Mouse (Mus musculus) liver, embryonic 11.5 days (tissue): ENCODE results near the gene Thsd7a. TPM values are rescaled to one million over a fixed set of nuclear protein-coding genes. Genes with fewer than 3 reads are reported as not detected.

ENCODE experiments used
- ATAC-seq: fragments of 200-750 bp; cut with Nextera tagmentation; replicated peaks from 2 replicates; pipeline ENCODE4 v1.8.0; 2017; ENCODE audit warnings: moderate number of reproducible peaks, mild to moderate bottlenecking, moderate TSS enrichment, moderate library complexity; ENCODE audit not compliant: low FRiP score
- DNase-seq: peaks from one replicate; pipeline ENCODE4 v3.0.0-alpha.2; 2017; ENCODE audit warnings: low spot score
- H3K27ac ChIP-seq: fragments of 300-500 bp; sonication (generic); 2 replicates; pipeline ENCODE4 v1.5.1; 2014; ENCODE audit warnings: mild to moderate bottlenecking, low read depth, low read length, control low read depth
- H3K27me3 ChIP-seq: fragments of 300-500 bp; sonication (generic); replicated peaks from 2 replicates; pipeline ENCODE4 v1.6.1; 2014; ENCODE audit warnings: low read length, mixed read lengths; ENCODE audit not compliant: control insufficient read depth, insufficient read depth
- H3K36me3 ChIP-seq: fragments of 300-500 bp; sonication (generic); 2 replicates; pipeline ENCODE4 v1.6.1; 2014; ENCODE audit warnings: mild to moderate bottlenecking, low read length, moderate library complexity, mixed read lengths; ENCODE audit not compliant: control insufficient read depth, insufficient read depth
- H3K4me1 ChIP-seq: fragments of 300-500 bp; sonication (generic); replicated peaks from 2 replicates; pipeline ENCODE4 v1.6.1; 2014; ENCODE audit warnings: low read length, mixed read lengths; ENCODE audit not compliant: control insufficient read depth, insufficient read depth
- H3K4me2 ChIP-seq: fragments of 300-500 bp; sonication (generic); 2 replicates; pipeline ENCODE4 v1.6.1; 2014; ENCODE audit warnings: mild to moderate bottlenecking, control low read depth, moderate library complexity
- H3K4me3 ChIP-seq: fragments of 300-500 bp; sonication (generic); 2 replicates; pipeline ENCODE4 v1.5.1; 2014; ENCODE audit warnings: low read depth, low read length, control low read depth
- H3K9ac ChIP-seq: fragments of 300-500 bp; sonication (generic); 2 replicates; pipeline ENCODE4 v1.6.1; 2014; ENCODE audit warnings: low read depth, low read length, control low read depth
- H3K9me3 ChIP-seq: fragments of 300-500 bp; sonication (generic); 2 replicates; pipeline ENCODE4 v1.6.1; 2016; ENCODE audit warnings: low read length, inconsistent platforms, mixed read lengths; ENCODE audit not compliant: control insufficient read depth
- whole genome bisulfite sequencing: fragments of 180-500 bp; shearing (Covaris S2); extraction: QIAGEN DNeasy Blood & Tissue Kit; methylation state at CpG from one replicate; pipeline ENCODE4 v1.1.7; 2014; 5-methylcytosine and 5-hydroxymethylcytosine counted together
- polyA plus RNA-seq: library from polyadenylated mRNA; unstranded; fragments of >200 nt; fragmentation: Nextera tagmentation; extraction: Ambion mirVana; gene quantifications from 2 replicates; pipeline ENCODE4 v1.2.1, GENCODE M21; 2014

Gene Thsd7a
- polyA plus RNA-seq, 1 experiment from 2014 or later = 0.80 TPM

DNA sequence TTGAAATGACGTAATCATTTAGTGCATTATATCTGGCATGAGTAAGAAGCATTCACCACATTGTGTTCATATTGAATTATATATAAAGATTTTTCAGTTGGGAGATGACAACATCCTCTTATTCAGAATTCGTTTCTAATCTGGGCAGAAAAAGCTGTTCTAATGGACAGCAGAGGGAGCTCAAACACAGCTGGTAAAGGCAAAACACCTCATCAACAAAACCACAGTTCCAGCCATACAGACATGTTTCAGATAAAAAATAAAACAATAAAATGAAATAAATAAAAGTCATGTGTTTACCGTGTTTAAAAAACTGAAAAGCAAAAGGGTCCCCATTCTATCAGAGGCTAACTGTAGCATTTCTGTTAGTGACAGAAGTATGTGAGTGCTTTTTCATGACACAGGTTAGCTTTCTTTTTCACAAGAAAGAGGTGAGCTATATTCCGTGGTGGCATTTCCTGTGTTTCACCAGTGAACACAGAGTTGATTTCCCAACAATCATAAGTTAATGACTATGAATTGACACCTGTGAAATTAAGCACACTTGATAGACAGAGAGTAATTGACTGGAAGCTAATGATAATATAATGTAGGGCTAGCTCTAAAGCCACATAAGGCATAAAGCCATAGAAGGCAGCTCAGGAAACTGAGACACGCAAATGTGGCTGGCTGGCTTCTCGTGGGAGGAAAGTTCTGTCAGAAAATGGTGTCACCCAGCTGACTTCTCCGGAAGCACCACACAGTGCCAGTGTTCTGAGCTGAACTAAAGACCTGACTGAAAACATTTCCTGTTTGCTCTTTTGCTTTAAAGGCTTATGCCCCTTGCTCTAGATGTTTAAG, 433.9 kb downstream of the Thsd7a start:
- Histone ChIP-seq H3K4me1 (no peaks in the 10 kb centered on the region), H3K36me3 (no peaks in the 10 kb centered on the region), H3K4me2 (no peak overlapping the region), H3K27me3 (no peaks in the 10 kb centered on the region), H3K9me3 (no peaks in the 10 kb centered on the region), H3K9ac (no peak overlapping the region), H3K27ac (no peak overlapping the region), H3K4me3 (no peak overlapping the region)
- WGBS = 46% methylated on average over 7 of the region's 7 CpGs
- ATAC-seq = no peak
- DNase-seq = no peak

DNA sequence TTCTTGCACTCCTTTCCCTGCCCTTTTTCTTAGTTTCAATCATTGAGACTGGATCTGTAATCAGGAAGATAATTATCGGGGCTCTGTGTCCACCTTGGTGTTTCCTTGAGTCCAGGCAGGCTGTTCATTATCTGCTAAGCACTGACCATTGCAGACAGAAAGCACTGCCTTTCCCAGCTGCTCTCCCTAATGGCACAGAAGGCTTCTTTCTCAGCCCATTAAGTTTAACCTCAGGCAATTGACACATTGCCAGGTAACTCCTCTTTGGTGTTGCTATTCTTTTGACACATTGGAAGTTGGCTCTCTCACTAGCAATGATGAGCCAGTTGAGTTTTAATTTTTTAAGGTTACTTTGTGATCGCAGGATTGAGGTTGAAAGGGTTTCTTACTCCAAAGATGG, 441.7 kb downstream of the Thsd7a start:
- H3K4me1 ChIP-seq = no peaks in the 10 kb centered on the region
- H3K9me3 ChIP-seq = no peaks in the 10 kb centered on the region
- no peak overlapping the region for H3K4me3 ChIP-seq
- no peak for DNase-seq
- no peak overlapping the region for H3K27ac ChIP-seq
- WGBS = 77% methylated on average over 2 of the region's 2 CpGs
- no peak for ATAC-seq
- H3K4me2 ChIP-seq = no peak overlapping the region
- no peaks in the 10 kb centered on the region for H3K27me3 ChIP-seq
- no peak overlapping the region for H3K9ac ChIP-seq
- H3K36me3 ChIP-seq = no peaks in the 10 kb centered on the region

GRCm38 (mm10) chr6:12262641-12263400, 486.4 kb downstream of the Thsd7a start:
- Histone ChIP-seq H3K27ac (no peak overlapping the region), H3K4me3 (no peak overlapping the region), H3K36me3 (no peaks in the 10 kb centered on the region), H3K4me2 (no peak overlapping the region), H3K27me3 (no peaks in the 10 kb centered on the region), H3K9me3 (no peaks in the 10 kb centered on the region), H3K9ac (no peak overlapping the region), H3K4me1 (no peaks in the 10 kb centered on the region)
- no peak for ATAC-seq
- DNase-seq = no peak
- 82% methylated on average over 15 of the region's 15 CpGs for WGBS
